Mouse (Mus musculus): Measurements from ENCODE around the gene E2f8. TPM values are rescaled to one million over a fixed set of nuclear protein-coding genes. Genes with fewer than 3 reads are reported as not detected.

The E2f8 gene
- total RNA-seq, 2 experiments from 2014 or later, result 4.2 to 5.5 TPM

GRCm38 (mm10) chr7:48855461-48855860 lies 25.9 kb downstream of the E2f8 start:
- no peak for DNase-seq

GRCm38 (mm10) chr7:48853496-48853895 lies 27.9 kb downstream of the E2f8 start:
- no peak for DNase-seq

- no peak for DNase-seq
Observed at GRCm38 (mm10) chr7:48851529-48852104, 29.8 kb downstream of the E2f8 start.

- no peak for DNase-seq
Observed at GRCm38 (mm10) chr7:48847820-48848650, 33.4 kb downstream of the E2f8 start, which contains the start of gene Csrp3. TSS of gene Csrp3 (minus strand) at chr7:48848033.

- DNase-seq, result no peak
Observed at GRCm38 (mm10) chr7:48846755-48847154, 34.6 kb downstream of the E2f8 start.

- no peak for DNase-seq
Observed at GRCm38 (mm10) chr7:48845213-48845973, 36.0 kb downstream of the E2f8 start.

- DNase-seq, result no peak
Observed at GRCm38 (mm10) chr7:48843541-48843940, 37.9 kb downstream of the E2f8 start.

- no peak for DNase-seq
Observed at GRCm38 (mm10) chr7:48842353-48842752, 39.0 kb downstream of the E2f8 start.

- DNase-seq, result no peak
Observed at GRCm38 (mm10) chr7:48841538-48841937, 39.9 kb downstream of the E2f8 start.

- DNase-seq, result no peak
Observed at GRCm38 (mm10) chr7:48840545-48840944, 40.9 kb downstream of the E2f8 start.

- DNase-seq, result no peak
Observed at GRCm38 (mm10) chr7:48838434-48838833, 43.0 kb downstream of the E2f8 start.

- DNase-seq, result no peak
Observed at GRCm38 (mm10) chr7:48836949-48837348, 44.4 kb downstream of the E2f8 start.

- no peak for DNase-seq
Observed at GRCm38 (mm10) chr7:48834989-48835626, 46.3 kb downstream of the E2f8 start.

- DNase-seq, result no peak
Observed at GRCm38 (mm10) chr7:48834371-48834970, 46.9 kb downstream of the E2f8 start.

GRCm38 (mm10) chr7:48832735-48833134 lies 48.7 kb downstream of the E2f8 start:
- DNase-seq, result no peak

GRCm38 (mm10) chr7:48830395-48830794 lies 51.0 kb downstream of the E2f8 start:
- DNase-seq, result no peak

- DNase-seq, result no peak
Observed at GRCm38 (mm10) chr7:48829177-48829910, 52.1 kb downstream of the E2f8 start.

- DNase-seq, result no peak
Observed at GRCm38 (mm10) chr7:48825170-48825569, 56.2 kb downstream of the E2f8 start.

GRCm38 (mm10) chr7:48824671-48825070 lies 56.7 kb downstream of the E2f8 start:
- DNase-seq, result no peak

GRCm38 (mm10) chr7:48823621-48824020 lies 57.8 kb downstream of the E2f8 start:
- DNase-seq, result no peak

- no peak for DNase-seq
Observed at GRCm38 (mm10) chr7:48821654-48822053, 59.7 kb downstream of the E2f8 start.
